Mouse (Mus musculus): Measurements from ENCODE around the gene Ptpn18.
"Not testable (repeated sequence)": the region's sequence is repeated elsewhere in the genome, so short reads cannot be mapped to it uniquely, and the experiment has no call there.

Gene Ptpn18

GRCm38 (mm10) chr1:34459284-34460060 lies at the start of gene Ptpn18:
Ptpn18 (plus strand) TSS chr1:34459762.
- peak; percentile 74 for DNase-seq (ENCODE audit: low spot score)

DNA sequence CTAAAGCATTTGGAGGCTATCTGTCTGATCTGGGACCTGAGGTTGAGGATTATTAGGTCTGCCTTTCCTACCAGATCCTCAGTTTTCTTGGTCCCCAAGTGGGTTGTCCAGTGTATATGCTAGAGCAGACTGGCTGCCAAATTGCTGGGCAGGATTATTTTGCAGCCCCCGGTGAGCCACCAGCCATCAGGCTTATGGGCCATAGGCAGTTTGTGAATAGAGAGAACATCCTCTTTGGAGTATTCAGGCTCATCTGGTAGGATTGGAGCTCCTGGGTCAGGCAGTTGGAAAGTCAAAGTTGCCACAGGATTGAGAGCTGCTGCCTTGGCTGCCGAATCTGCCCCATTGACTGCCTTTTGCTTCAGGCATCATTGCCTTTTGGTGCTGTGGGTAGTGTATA lies 31.1 kb upstream of the Ptpn18 start:
- no peak for DNase-seq (ENCODE audit: low spot score)

DNA sequence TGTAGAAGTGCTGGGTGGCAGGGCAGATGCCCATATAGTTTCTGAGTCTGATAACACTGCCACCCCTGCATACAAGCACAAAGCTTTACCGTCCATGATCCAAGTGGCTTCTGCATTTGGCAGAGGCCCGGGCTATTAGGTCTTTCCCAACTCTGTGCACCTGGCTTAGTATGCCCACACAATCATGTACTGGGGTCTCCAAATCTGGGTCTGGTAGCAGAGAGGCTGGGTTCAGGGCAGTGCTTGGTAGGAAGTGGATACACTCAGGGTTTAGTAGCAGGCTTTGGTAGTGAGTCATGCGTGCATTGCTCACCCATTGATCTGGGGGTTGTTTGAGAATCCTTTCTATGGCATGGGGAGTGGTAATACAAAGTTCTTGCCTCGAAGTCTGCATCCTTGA lies 30.3 kb upstream of the Ptpn18 start:
- no peak for DNase-seq (ENCODE audit: low spot score)

- no peak for DNase-seq (ENCODE audit: low spot score)
Measured at GRCm38 (mm10) chr1:34430981-34431380, 28.6 kb upstream of the Ptpn18 start.

- DNase-seq (ENCODE audit: low spot score), result no peak
Measured at GRCm38 (mm10) chr1:34431431-34431830, 28.1 kb upstream of the Ptpn18 start.

- DNase-seq (ENCODE audit: low spot score), result no peak
Measured at GRCm38 (mm10) chr1:34432411-34432775, 27.2 kb upstream of the Ptpn18 start.

DNA sequence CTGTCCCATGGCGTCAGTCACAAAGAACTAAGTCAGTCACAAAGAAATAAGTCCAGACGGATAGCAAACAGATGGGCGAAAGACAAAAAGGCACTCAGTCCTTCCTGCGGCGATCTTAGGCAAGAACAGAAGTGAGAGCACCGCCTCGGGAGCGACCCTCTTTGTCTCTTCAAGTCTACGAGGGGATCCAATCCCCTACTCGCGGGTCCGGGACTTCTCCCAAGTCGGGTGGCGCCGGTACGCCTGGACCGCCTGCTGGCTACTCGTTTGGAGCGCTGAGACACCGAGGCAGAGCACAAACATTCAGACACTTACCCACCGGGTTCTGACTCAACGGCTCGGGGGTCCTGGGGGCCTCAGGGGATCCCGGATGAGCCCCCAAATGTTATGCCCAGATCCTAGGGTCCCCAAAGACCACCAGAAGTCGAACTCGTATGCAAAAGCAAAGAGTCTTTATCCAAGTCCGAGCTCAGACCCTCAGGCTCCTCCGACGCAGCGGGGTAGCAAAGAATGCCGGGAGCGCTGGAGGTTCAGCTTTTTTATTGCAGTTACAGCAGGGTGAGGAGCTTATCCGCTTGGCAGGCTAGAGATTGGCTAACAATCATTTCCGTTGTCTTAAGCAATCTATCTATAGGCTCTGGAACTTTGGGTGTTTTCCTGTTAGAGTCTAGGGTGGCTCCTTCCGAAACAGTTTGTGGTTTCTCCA lies 26.6 kb upstream of the Ptpn18 start:
- DNase-seq (ENCODE audit: low spot score), result peak; percentile 61

GRCm38 (mm10) chr1:34433891-34434521 lies 25.6 kb upstream of the Ptpn18 start:
- peak; percentile 60 for DNase-seq (ENCODE audit: low spot score)

- peak; percentile 89 for DNase-seq (ENCODE audit: low spot score)
Measured at GRCm38 (mm10) chr1:34434660-34435160, 24.9 kb upstream of the Ptpn18 start.

GRCm38 (mm10) chr1:34435371-34436120 lies 24.0 kb upstream of the Ptpn18 start:
- no peak for DNase-seq (ENCODE audit: low spot score)

DNA sequence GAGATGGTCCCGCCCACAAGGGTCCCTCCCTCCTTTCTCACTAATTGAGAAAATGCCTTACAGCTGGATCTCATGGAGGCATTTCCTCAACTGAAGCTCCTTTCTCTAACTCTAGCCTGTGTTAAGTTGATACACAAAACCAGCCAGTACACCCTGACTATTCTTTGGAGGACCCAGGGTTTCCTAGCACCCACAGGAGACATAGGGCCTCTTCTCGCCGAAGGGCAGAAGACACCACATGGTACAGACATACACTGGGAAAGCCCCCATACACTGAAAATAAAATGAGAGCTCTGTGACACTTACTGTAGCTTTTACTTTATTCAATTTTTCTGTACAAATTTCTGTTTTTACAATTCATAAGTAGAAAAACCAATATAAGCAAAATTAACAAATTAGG lies 23.2 kb upstream of the Ptpn18 start:
- no peak for DNase-seq (ENCODE audit: low spot score)

- DNase-seq (ENCODE audit: low spot score), result not testable (repeated sequence)
Measured at GRCm38 (mm10) chr1:34437366-34437765, 22.2 kb upstream of the Ptpn18 start.

GRCm38 (mm10) chr1:34438381-34439051 lies 21.0 kb upstream of the Ptpn18 start:
- no peak for DNase-seq (ENCODE audit: low spot score)

- DNase-seq (ENCODE audit: low spot score), result peak; percentile 96
Measured at GRCm38 (mm10) chr1:34439215-34439960, 20.2 kb upstream of the Ptpn18 start, which contains the start of the genes Ccdc115 and Imp4. Ccdc115 (minus strand) TSS chr1:34439672. Imp4 (plus strand) TSS chr1:34439851.

GRCm38 (mm10) chr1:34439961-34440630 lies 19.5 kb upstream of the Ptpn18 start:
- no peak for DNase-seq (ENCODE audit: low spot score)

DNA sequence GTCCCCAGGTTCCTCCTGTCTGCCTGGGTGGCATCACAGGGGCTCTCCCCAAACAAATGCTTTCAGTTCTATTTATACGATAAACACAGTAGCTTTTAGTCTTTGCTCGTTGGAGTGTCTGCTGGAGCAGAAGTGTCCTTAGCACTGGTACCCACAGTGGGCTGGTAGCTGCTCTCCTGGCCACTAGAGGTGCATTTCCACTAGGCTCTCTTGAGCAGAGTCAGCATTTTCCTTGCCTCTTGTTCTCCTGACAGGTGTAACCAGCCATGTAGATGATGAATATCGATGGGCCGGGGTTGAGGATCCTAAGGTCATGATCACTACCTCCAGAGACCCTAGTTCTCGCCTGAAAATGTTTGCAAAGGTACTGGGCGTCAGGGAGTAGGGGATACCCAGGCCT lies 16.4 kb upstream of the Ptpn18 start:
- no peak for DNase-seq (ENCODE audit: low spot score)

- peak; percentile 24 for DNase-seq (ENCODE audit: low spot score)
Measured at GRCm38 (mm10) chr1:34458431-34458830, 1.1 kb upstream of the Ptpn18 start.

DNA sequence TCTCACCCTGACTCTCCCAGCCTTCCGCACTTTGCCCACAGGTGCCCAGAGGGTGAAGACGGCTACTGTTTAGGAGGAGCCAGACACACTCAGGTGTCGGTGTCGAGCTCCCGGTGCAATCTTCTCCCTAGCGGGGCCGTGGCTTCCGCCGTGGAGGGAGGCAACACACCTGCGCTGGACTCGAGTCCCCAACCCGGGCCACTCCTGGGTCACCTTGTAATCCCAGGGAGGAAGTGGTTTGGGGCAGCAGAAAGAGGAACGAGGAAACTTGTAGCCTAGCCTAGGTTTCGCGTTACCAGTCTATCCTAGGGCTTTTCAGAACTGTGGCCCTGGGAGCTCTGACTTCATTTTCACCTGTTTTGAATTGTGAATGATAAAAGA lies 489 bp downstream of the Ptpn18 start:
- peak; percentile 27 for DNase-seq (ENCODE audit: low spot score)

- DNase-seq (ENCODE audit: low spot score), result peak; percentile 75
Measured at GRCm38 (mm10) chr1:34462766-34463165, 3.2 kb downstream of the Ptpn18 start.

DNA sequence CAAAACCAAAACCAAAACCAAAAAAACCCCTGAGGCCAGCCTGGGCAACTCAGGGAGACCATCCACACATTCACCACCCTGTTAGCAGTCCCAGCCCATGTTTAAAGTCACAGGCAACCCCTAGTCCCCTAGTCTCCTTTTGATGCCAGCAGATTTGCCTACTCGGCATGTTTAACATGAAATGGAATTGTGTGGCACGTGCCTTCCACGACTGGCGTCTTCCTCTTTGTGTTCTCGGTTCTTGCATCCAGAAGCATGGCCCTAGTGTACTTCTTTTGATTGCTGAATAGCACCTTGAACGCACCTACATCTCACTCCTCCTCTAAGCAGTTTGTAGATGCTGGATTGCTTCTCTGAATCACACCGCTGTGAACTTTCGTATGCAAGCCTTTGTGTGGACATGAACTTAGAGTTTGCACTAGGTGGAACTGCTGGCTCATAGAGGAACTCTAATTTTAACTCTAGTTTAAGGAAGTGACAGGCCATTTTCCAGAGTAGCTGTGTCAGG lies 4.8 kb downstream of the Ptpn18 start:
- no peak for DNase-seq (ENCODE audit: low spot score)

All from T-cell, adult 2 months (primary cell).